Mouse (Mus musculus): ENCODE measurements around the gene Krt36.

DNA sequence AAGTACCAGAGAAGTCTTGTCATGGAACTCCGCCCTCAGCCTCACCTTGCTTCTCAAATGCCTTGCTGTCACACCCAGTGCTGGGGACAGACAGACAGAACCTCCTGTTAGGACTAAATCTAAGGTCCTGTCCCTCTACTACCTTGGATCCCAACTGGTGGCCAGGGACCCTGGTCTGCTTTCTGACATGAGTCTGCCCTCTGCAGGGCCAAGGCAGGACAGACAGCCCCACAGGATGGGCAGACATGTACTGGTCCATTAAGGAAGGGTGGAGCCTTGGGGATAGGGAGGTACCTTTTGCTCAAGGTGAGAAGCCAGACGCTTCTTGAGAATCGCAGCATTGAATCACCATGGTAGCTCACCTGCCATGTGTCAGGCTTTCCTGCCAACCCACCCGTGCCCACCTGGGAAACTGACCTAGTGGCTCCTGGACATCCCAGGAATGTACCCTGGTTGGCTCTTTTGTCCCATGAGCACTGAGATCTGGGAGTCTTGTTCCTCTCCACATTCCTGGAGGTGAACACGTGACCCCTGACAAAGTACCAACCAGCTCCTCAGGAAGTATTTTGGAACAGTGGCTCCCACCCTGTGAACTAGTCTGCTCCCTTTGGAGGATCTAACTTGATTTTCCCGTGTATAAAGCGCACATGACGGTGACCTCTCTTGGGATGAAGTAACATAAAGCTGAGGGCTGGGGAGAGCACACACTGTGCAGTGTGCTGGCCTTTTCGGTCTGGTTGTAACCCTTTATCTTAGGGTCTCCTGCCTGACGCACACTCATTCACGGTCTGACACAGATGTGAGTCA is 7.7 kb upstream of the Krt36 start:
- TF ChIP-seq CTCF (IDR thresholded peaks at IDR 0.05; ENCODE audit: extremely low read depth, insufficient read depth, insufficient read length, insufficient replicate concordance) (no peak), POLR2A (IDR thresholded peaks at IDR 0.05; ENCODE audit: low read depth, low read length) (no peak)
